Mouse (Mus musculus) bone marrow, adult 2 months (tissue): ENCODE measurements around the gene Usp49.

Source experiments
- CTCF ChIP-seq: fragments of 200-500 bp; IDR thresholded peaks from 2 replicates; pipeline ENCODE4 v1.5.1; 2011; ENCODE audit warnings: low read length, control low read depth; ENCODE audit not compliant: control insufficient read depth, insufficient read depth
- POLR2A ChIP-seq: fragments of 200-500 bp; IDR thresholded peaks from 2 replicates; pipeline ENCODE4 v1.6.1; 2011; ENCODE audit warnings: low read depth, mild to moderate bottlenecking, control low read depth, low read length, borderline replicate concordance; ENCODE audit not compliant: control insufficient read depth

DNA sequence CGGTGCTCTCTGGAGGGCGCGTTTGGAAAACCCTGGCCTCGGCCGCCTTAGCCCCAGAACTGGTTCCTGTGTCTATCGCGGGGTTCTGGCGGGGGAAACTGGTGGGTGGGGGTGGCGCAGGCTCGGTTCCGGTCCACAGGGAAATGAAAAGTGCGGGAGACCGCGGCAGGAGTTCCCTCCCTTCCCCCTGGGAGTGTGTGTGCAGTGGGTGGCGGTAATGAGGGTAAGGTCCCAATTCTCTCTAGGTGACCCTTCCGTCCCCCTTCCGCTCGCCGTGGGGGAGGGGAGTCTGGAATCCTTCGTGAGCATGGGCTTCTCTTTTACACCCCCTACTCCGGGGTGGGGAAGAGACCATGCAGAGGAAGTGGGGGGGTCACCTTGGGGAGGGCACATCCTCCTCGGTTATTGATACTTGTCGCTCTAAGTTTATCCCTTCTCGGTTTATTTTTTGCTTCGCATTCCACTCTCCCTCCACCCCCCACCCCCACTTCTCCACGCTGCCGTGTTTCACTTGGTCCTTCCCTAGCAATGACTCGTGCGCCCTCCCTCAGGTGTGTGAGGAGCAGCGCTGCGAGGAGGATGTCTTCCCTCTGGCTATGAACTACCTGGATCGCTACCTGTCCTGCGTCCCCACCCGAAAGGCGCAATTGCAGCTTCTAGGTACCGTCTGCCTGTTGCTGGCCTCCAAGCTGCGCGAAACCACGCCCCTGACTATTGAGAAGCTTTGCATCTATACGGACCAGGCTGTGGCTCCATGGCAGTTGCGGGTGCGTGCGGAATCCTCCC, 36.1 kb upstream of the Usp49 start:
- TF ChIP-seq CTCF (peak; percentile 13; the same call in 1 of the 2 replicates), POLR2A (peak; percentile 55; the same call in 1 of the 2 replicates)
